Mouse (Mus musculus): ENCODE results near the gene 2410004P03Rik. TPM values are rescaled to one million over a fixed set of nuclear protein-coding genes. Genes with fewer than 3 reads are reported as not detected.

2410004P03Rik gene
- polyA plus RNA-seq, 1 experiment from 2014 or later, result 0.29 TPM

GRCm38 (mm10) chr12:17051057-17051456, 39.5 kb upstream of the 2410004P03Rik start:
- H3K9me3 ChIP-seq (ENCODE audit: low read depth, low read length), result no peaks in the 10 kb centered on the region
- H3K27ac ChIP-seq (ENCODE audit: low read depth), result no peak overlapping the region
- H3K27me3 ChIP-seq (ENCODE audit: insufficient read depth, low read length), result no peaks in the 10 kb centered on the region
- no peaks in the 10 kb centered on the region for H3K36me3 ChIP-seq (ENCODE audit: insufficient read depth)
- DNase-seq, result no peak
- no peak for ATAC-seq (ENCODE audit: insufficient read depth)
- no peak overlapping the region for H3K4me2 ChIP-seq
- no peak overlapping the region for H3K9ac ChIP-seq
- H3K4me3 ChIP-seq (ENCODE audit: low read depth, low read length), result no peak overlapping the region
- 27% methylated on average over 4 of the region's 4 CpGs for WGBS
- H3K4me1 ChIP-seq (ENCODE audit: insufficient read depth), result no peaks in the 10 kb centered on the region
- no peak for TF ChIP-seq CTCF (IDR thresholded peaks at IDR 0.05; ENCODE audit: low read depth)

GRCm38 (mm10) chr12:17049796-17050195, 38.3 kb upstream of the 2410004P03Rik start:
- Histone ChIP-seq H3K27me3 (ENCODE audit: insufficient read depth, low read length) (no peaks in the 10 kb centered on the region), H3K36me3 (ENCODE audit: insufficient read depth) (no peaks in the 10 kb centered on the region), H3K9ac (no peak overlapping the region), H3K9me3 (ENCODE audit: low read depth, low read length) (no peaks in the 10 kb centered on the region), H3K27ac (ENCODE audit: low read depth) (no peak overlapping the region), H3K4me2 (no peak overlapping the region), H3K4me3 (ENCODE audit: low read depth, low read length) (no peak overlapping the region), H3K4me1 (ENCODE audit: insufficient read depth) (no peaks in the 10 kb centered on the region)
- no peak for DNase-seq
- ATAC-seq (ENCODE audit: insufficient read depth), result no peak
- TF ChIP-seq CTCF (IDR thresholded peaks at IDR 0.05; ENCODE audit: low read depth), result 0 out of 2 replicates have a peak, but pooled peaks have one; percentile 6
- WGBS, result 98% methylated on average over 1 of the region's 1 CpGs

DNA sequence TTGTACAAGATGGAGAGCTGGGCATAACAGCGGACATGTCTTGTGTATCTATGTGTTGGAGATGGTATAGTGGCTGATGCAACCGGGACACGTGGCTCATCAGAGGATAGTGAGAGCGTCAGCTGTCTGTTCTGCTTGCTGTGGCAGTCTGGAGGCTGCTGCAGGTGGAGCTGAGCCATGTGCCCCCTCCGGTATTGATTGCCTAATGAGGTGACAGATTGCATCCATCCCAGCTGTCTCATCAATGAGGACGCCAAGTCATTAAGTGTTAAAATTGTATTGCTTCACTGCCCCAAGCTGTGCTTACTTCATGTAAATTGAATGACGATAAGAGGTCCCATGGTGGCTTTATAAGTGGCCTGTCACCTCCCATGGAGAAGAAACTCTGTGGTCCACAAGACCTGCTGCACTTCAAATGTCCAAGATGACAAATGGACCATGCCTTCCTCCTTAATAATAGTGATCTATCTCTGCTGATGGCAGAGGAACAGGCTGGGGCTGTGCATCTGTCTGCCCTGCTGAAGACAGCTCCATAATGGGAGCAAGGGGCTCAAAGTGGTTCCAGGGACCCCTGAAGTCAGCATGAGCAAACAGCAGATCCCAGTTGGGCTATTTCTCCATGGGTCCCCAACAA, 37.6 kb upstream of the 2410004P03Rik start:
- Histone ChIP-seq H3K9ac (no peak overlapping the region), H3K27me3 (ENCODE audit: insufficient read depth, low read length) (no peaks in the 10 kb centered on the region), H3K4me1 (ENCODE audit: insufficient read depth) (no peaks in the 10 kb centered on the region), H3K27ac (ENCODE audit: low read depth) (no peak overlapping the region), H3K4me2 (no peak overlapping the region), H3K36me3 (ENCODE audit: insufficient read depth) (no peaks in the 10 kb centered on the region), H3K4me3 (ENCODE audit: low read depth, low read length) (no peak overlapping the region), H3K9me3 (ENCODE audit: low read depth, low read length) (no peaks in the 10 kb centered on the region)
- ATAC-seq (ENCODE audit: insufficient read depth), result no peak
- no peak for TF ChIP-seq CTCF (IDR thresholded peaks at IDR 0.05; ENCODE audit: low read depth)
- 57% methylated on average over 7 of the region's 7 CpGs for WGBS
- no peak for DNase-seq

DNA sequence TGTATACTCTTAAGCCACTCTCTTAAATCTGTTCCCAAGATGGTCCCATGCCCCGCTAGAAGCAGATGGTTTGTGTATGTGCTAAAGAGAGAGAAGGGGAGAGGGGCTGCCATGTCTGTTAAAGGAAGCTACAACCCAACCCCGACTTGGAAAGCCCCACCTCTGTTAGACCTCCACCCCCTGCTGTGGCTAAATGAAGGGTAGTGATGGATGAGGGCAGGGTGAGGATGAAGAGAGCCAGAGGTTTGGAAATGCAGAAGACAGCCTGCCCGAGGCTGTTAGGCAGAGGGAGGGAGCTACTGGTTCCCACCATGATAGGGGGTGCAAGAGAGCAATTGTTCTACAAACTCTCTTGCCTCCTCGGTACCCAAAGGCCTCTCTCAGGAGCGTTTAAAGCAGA, 31.8 kb upstream of the 2410004P03Rik start:
- DNase-seq, result no peak
- no peak for TF ChIP-seq CTCF (IDR thresholded peaks at IDR 0.05; ENCODE audit: low read depth)
- ATAC-seq (ENCODE audit: insufficient read depth), result no peak
- Histone ChIP-seq H3K27ac (ENCODE audit: low read depth) (no peak overlapping the region), H3K4me3 (ENCODE audit: low read depth, low read length) (no peak overlapping the region), H3K9me3 (ENCODE audit: low read depth, low read length) (no peaks in the 10 kb centered on the region), H3K27me3 (ENCODE audit: insufficient read depth, low read length) (no peaks in the 10 kb centered on the region), H3K4me2 (no peak overlapping the region), H3K36me3 (ENCODE audit: insufficient read depth) (no peaks in the 10 kb centered on the region), H3K4me1 (ENCODE audit: insufficient read depth) (peaks cover 6% of the 10 kb centered on the region), H3K9ac (no peak overlapping the region)
- WGBS, result 41% methylated on average over 5 of the region's 5 CpGs

DNA sequence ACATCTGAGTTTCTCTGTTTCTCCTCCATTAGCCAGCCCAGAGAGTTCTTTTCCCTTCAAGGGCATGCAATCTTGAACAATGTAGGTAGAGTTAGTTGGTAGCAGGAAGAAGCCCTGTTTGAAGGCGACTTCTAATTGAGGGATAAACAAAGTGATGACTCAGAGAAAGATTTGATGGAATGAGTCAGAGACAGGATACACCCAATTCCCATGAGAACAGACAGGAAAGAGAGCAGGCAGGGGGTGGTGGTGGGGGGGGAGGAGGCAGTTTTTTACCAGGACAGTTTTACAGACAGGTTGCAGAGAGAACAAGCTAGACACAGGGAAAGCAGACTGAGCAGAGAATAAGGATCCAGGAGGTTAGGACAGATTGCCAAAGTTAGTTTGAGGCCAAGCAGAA, 29.0 kb upstream of the 2410004P03Rik start:
- no peak for TF ChIP-seq CTCF (IDR thresholded peaks at IDR 0.05; ENCODE audit: low read depth)
- H3K27me3 ChIP-seq (ENCODE audit: insufficient read depth, low read length), result no peaks in the 10 kb centered on the region
- H3K4me3 ChIP-seq (ENCODE audit: low read depth, low read length), result no peak overlapping the region
- DNase-seq, result no peak
- H3K4me2 ChIP-seq, result no peak overlapping the region
- H3K4me1 ChIP-seq (ENCODE audit: insufficient read depth), result peaks cover 8% of the 10 kb centered on the region
- H3K27ac ChIP-seq (ENCODE audit: low read depth), result no peak overlapping the region
- WGBS, result 31% methylated on average over 1 of the region's 1 CpGs
- no peak overlapping the region for H3K9ac ChIP-seq
- no peaks in the 10 kb centered on the region for H3K9me3 ChIP-seq (ENCODE audit: low read depth, low read length)
- ATAC-seq (ENCODE audit: insufficient read depth), result no peak
- no peaks in the 10 kb centered on the region for H3K36me3 ChIP-seq (ENCODE audit: insufficient read depth)

DNA sequence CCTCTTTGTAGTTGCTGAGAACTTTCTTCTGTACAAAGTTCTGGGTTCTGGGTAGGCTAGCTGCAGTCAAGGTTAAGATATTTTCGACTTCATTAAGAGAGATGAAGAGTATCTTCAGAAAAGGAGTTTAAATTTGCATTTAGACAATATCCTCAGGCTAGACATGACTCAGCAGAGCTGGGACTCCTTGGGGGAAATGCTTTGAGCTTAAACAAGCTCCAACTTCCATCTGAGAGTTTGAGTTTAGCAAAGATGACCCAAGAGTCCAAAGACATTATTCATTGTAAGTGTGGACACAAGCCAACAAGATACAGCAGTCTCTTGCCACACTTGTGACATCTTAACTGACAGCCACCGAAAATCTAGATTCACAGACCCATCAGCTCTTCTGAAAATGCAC, 27.9 kb upstream of the 2410004P03Rik start:
- ATAC-seq (ENCODE audit: insufficient read depth) (no peak), DNase-seq (no peak)
- Histone ChIP-seq H3K4me1 (ENCODE audit: insufficient read depth) (peaks cover 8% of the 10 kb centered on the region), H3K4me2 (no peak overlapping the region), H3K9me3 (ENCODE audit: low read depth, low read length) (no peaks in the 10 kb centered on the region), H3K36me3 (ENCODE audit: insufficient read depth) (no peaks in the 10 kb centered on the region), H3K4me3 (ENCODE audit: low read depth, low read length) (no peak overlapping the region), H3K27me3 (ENCODE audit: insufficient read depth, low read length) (no peaks in the 10 kb centered on the region), H3K9ac (no peak overlapping the region), H3K27ac (ENCODE audit: low read depth) (no peak overlapping the region)
- TF ChIP-seq CTCF (IDR thresholded peaks at IDR 0.05; ENCODE audit: low read depth), result no peak
- 63% methylated on average over 2 of the region's 2 CpGs for WGBS

DNA sequence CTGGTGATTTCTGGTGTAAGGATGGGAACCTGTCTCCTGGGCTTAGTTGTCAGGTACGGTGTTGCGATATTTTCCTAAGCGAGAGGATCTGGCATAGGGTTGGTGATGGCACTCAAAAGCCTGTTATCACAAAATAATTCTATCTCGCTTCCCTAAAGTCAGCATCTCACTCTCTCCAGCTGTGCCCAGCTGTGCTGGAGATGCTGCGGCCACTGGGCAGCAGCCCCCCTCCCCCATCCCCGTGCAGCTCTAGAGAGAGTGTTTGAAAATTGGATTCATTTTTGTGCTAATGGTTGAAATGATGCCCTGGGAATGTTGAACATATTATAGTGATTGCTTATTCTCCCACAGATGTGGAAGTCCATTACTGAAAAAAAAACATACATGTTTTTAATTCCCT, 26.7 kb upstream of the 2410004P03Rik start:
- no peaks in the 10 kb centered on the region for H3K27me3 ChIP-seq (ENCODE audit: insufficient read depth, low read length)
- H3K27ac ChIP-seq (ENCODE audit: low read depth), result no peak overlapping the region
- H3K4me2 ChIP-seq, result no peak overlapping the region
- no peaks in the 10 kb centered on the region for H3K36me3 ChIP-seq (ENCODE audit: insufficient read depth)
- 44% methylated on average over 6 of the region's 6 CpGs for WGBS
- TF ChIP-seq CTCF (IDR thresholded peaks at IDR 0.05; ENCODE audit: low read depth), result no peak
- ATAC-seq (ENCODE audit: insufficient read depth), result no peak
- no peaks in the 10 kb centered on the region for H3K9me3 ChIP-seq (ENCODE audit: low read depth, low read length)
- no peak overlapping the region for H3K9ac ChIP-seq
- H3K4me1 ChIP-seq (ENCODE audit: insufficient read depth), result peaks cover 8% of the 10 kb centered on the region
- DNase-seq, result peak; percentile 68
- no peak overlapping the region for H3K4me3 ChIP-seq (ENCODE audit: low read depth, low read length)
